Comparison of ENCODE assay signal across 9 mouse cellular contexts in the genomic region with DNA sequence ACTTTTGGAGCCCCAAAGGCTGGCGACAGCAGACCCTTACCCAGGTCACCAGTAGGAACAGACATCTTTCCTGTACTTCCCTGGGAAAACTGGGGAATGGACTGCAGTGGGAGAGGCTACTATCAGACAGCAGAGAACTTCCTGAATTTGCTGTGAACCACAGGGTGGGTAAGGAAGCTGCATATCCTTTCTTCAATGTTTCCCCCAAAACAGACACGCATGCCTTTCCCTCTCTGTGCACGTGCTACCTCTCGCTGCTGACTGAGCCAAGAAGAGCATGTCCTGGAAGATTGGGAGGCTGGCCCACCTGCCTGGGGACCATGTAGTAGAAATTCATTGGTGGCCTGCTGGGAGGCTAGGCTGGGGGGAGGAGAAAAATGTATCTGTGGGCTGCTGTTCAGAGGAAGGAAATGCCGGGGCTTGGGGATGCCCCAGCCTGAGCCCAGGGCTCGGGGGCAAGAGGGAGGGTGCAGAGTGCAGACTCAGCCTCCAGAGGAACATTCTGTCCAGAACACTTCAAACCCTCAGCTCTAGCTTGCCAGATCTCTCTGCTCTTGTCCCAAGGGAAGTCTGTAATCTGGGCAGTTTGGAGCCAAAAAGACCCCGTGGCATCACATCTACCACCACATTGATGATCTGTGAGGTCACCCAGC.
DNase-seq lines count a peak whose midpoint lies in the region; ATAC-seq and TF ChIP-seq lines count a peak whose summit lies in the region.
"Had no signal": no experiment of that assay in that cellular context is flagged by ENCODE, and none has a peak within 500 bp of the region (broad histone marks: within the 10 kb centered on the region; RNA-seq: fewer than 3 reads in every experiment).

No protein-coding gene starts in this region.

- no peak for ATAC-seq in intestine, embryonic 15.5 days
- ATAC-seq in intestine, postnatal 0 days: no peak
- ATAC-seq in erythroid progenitor cell, adult 5-6 weeks (replicated peaks; ENCODE audit: low FRiP score, poor library complexity, severe bottlenecking): no peak

- H3K9ac ChIP-seq in intestine, embryonic 15.5 days: no peak overlapping the region
- H3K9ac ChIP-seq in intestine, postnatal 0 days (ENCODE audit: low read depth, low read length): no peak overlapping the region
- H3K9ac ChIP-seq: liver, embryonic 15.5 days had no signal

- H3K4me2 ChIP-seq in intestine, embryonic 15.5 days (replicated peaks): no peak overlapping the region
- H3K4me2 ChIP-seq in intestine, postnatal 0 days (replicated peaks; ENCODE audit: low read depth): no peak overlapping the region
- H3K4me2 ChIP-seq: liver, embryonic 15.5 days had no signal

- peak overlapping the region; percentile 7; the same call in 1 of the 2 replicates for H3K27ac ChIP-seq in intestine, embryonic 15.5 days
- no peak overlapping the region; the same call in 1 of the 2 replicates for H3K27ac ChIP-seq in intestine, postnatal 0 days (ENCODE audit: low read depth, low read length)
- peak overlapping the region; percentile 92 for H3K27ac ChIP-seq in heart, embryonic 10.5 days
- H3K27ac ChIP-seq: liver, embryonic 15.5 days had no signal

- H3K4me1 ChIP-seq in intestine, embryonic 15.5 days (replicated peaks): peaks cover 21% of the 10 kb centered on the region
- no peaks in the 10 kb centered on the region for H3K4me1 ChIP-seq in intestine, postnatal 0 days (replicated peaks; ENCODE audit: control insufficient read depth, insufficient read depth, low read length)
- H3K4me1 ChIP-seq in heart, embryonic 10.5 days: peaks cover 70% of the 10 kb centered on the region

- WGBS in intestine, embryonic 15.5 days: 47% methylated on average over 7 of the region's 7 CpGs
- WGBS in intestine, postnatal 0 days: 59% methylated on average over 7 of the region's 7 CpGs
- 29% methylated on average over 7 of the region's 7 CpGs for WGBS in heart, embryonic 10.5 days

- H3K9me3 ChIP-seq in intestine, embryonic 15.5 days: no peaks in the 10 kb centered on the region
- H3K9me3 ChIP-seq in intestine, postnatal 0 days (ENCODE audit: control insufficient read depth): 0 out of 2 replicates have a peak, but pooled peaks cover 3% of the 10 kb centered on the region
- no peaks in the 10 kb centered on the region for H3K9me3 ChIP-seq in heart, embryonic 10.5 days
- H3K9me3 ChIP-seq: liver, embryonic 15.5 days had no signal

- no peaks in the 10 kb centered on the region for H3K36me3 ChIP-seq in intestine, embryonic 15.5 days
- no peaks in the 10 kb centered on the region for H3K36me3 ChIP-seq in intestine, postnatal 0 days (ENCODE audit: control insufficient read depth, insufficient read depth)
- peaks cover 8% of the 10 kb centered on the region; the same call in 1 of the 2 replicates for H3K36me3 ChIP-seq in heart, embryonic 10.5 days
- H3K36me3 ChIP-seq: liver, embryonic 15.5 days had no signal

- no peaks in the 10 kb centered on the region for H3K27me3 ChIP-seq in intestine, embryonic 15.5 days (replicated peaks)
- H3K27me3 ChIP-seq in intestine, postnatal 0 days (replicated peaks; ENCODE audit: control insufficient read depth, insufficient read depth, low read length): no peaks in the 10 kb centered on the region
- H3K27me3 ChIP-seq in heart, embryonic 10.5 days (ENCODE audit: insufficient read depth, poor library complexity, severe bottlenecking): no peaks in the 10 kb centered on the region
- H3K27me3 ChIP-seq: liver, embryonic 15.5 days had no signal

- DNase-seq in heart, embryonic 10.5 days (ENCODE audit: low spot score): no peak
- peak; percentile 89 for DNase-seq in kidney, postnatal 14 days
- DNase-seq in skeletal muscle tissue, adult 2 months (ENCODE audit: low read depth, low spot score): peak; percentile 83
- DNase-seq in left cerebral cortex, adult 18-20 months (ENCODE audit: low spot score in 2 of 2): no peak
- DNase-seq in left cerebral cortex, adult 11 months (ENCODE audit: low spot score): no peak

- TF ChIP-seq CTCF in intestine, postnatal 0 days (IDR thresholded peaks at IDR 0.05; ENCODE audit: low read depth): no peak

- H3K4me3 ChIP-seq in intestine, embryonic 15.5 days (replicated peaks): no peak overlapping the region
- no peak overlapping the region for H3K4me3 ChIP-seq in intestine, postnatal 0 days (ENCODE audit: low read depth, low read length)
- peak overlapping the region; percentile 10; the same call in 1 of the 2 replicates for H3K4me3 ChIP-seq in heart, embryonic 10.5 days
- H3K4me3 ChIP-seq: liver, embryonic 15.5 days had no signal

Comparison
In these comparisons a context has a peak if more than half of its experiments do, and no peak if none do; other contexts are left out.
1. DNase-seq: peak in kidney, postnatal 14 days (single experiment) and skeletal muscle tissue, adult 2 months (single experiment); none in heart, embryonic 10.5 days (single experiment), left cerebral cortex, adult 18-20 months (0 of 2) and left cerebral cortex, adult 11 months (single experiment).